Mouse (Mus musculus) liver, embryonic 11.5 days (tissue): ENCODE measurements at regions not wholly inside any gene's neighbourhood (a gene's known extent, or its start where the extent isn't known, plus 50 kb on each side); places are given as distances from the start of the nearest gene placed in this dataset.

Source experiments
- ATAC-seq: fragments of 200-750 bp; cut with Nextera tagmentation; replicated peaks from 2 replicates; pipeline ENCODE4 v1.8.0; 2017; ENCODE audit warnings: moderate number of reproducible peaks, mild to moderate bottlenecking, moderate TSS enrichment, moderate library complexity; ENCODE audit not compliant: low FRiP score
- DNase-seq: peaks from one replicate; pipeline ENCODE4 v3.0.0-alpha.2; 2017; ENCODE audit warnings: low spot score
- H3K27ac ChIP-seq: fragments of 300-500 bp; sonication (generic); 2 replicates; pipeline ENCODE4 v1.5.1; 2014; ENCODE audit warnings: mild to moderate bottlenecking, low read depth, low read length, control low read depth
- H3K27me3 ChIP-seq: fragments of 300-500 bp; sonication (generic); replicated peaks from 2 replicates; pipeline ENCODE4 v1.6.1; 2014; ENCODE audit warnings: low read length, mixed read lengths; ENCODE audit not compliant: control insufficient read depth, insufficient read depth
- H3K36me3 ChIP-seq: fragments of 300-500 bp; sonication (generic); 2 replicates; pipeline ENCODE4 v1.6.1; 2014; ENCODE audit warnings: mild to moderate bottlenecking, low read length, moderate library complexity, mixed read lengths; ENCODE audit not compliant: control insufficient read depth, insufficient read depth
- H3K4me1 ChIP-seq: fragments of 300-500 bp; sonication (generic); replicated peaks from 2 replicates; pipeline ENCODE4 v1.6.1; 2014; ENCODE audit warnings: low read length, mixed read lengths; ENCODE audit not compliant: control insufficient read depth, insufficient read depth
- H3K4me2 ChIP-seq: fragments of 300-500 bp; sonication (generic); 2 replicates; pipeline ENCODE4 v1.6.1; 2014; ENCODE audit warnings: mild to moderate bottlenecking, control low read depth, moderate library complexity
- H3K4me3 ChIP-seq: fragments of 300-500 bp; sonication (generic); 2 replicates; pipeline ENCODE4 v1.5.1; 2014; ENCODE audit warnings: low read depth, low read length, control low read depth
- H3K9ac ChIP-seq: fragments of 300-500 bp; sonication (generic); 2 replicates; pipeline ENCODE4 v1.6.1; 2014; ENCODE audit warnings: low read depth, low read length, control low read depth
- H3K9me3 ChIP-seq: fragments of 300-500 bp; sonication (generic); 2 replicates; pipeline ENCODE4 v1.6.1; 2016; ENCODE audit warnings: low read length, inconsistent platforms, mixed read lengths; ENCODE audit not compliant: control insufficient read depth
- WGBS: fragments of 180-500 bp; shearing (Covaris S2); extraction: QIAGEN DNeasy Blood & Tissue Kit; methylation state at CpG from one replicate; pipeline ENCODE4 v1.1.7; 2014; 5-methylcytosine and 5-hydroxymethylcytosine counted together

DNA sequence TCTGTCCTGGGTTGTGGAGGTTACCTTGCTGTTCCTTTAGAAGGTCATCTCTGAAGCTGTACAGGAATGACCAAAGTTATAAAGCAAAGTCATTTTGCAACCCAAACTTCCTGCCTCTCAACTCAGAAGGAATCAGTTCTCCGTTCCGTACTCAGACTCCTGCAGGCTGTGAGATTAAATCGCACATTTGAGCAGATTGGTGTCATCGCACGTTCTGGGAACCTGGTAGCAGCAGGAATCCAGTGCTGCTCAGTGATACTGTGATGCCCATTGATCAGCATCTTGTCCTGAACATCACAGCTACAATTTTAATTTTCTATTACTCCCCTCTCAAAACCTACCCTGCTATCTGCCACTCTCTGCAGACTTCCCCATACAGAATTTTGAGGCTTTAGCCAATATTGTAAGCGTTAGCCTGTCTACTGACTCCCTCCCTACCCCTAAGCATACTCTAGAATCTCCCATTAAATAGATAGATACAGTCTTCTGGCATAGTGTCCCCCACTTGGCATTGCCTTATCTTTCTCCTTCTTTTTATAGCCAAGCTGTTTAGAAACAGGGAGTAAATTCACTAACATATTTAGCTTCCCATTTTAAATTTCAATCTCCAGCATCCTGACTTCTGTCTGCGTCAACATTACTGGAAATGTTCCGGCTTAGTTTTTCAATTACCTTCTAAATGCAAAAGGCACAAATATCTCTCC is 482.1 kb downstream of the Cntnap4 start:
- H3K27me3 ChIP-seq: no peaks in the 10 kb centered on the region
- ATAC-seq (no peak), DNase-seq (no peak)
- no peak overlapping the region for H3K4me3 ChIP-seq
- no peaks in the 10 kb centered on the region for H3K4me1 ChIP-seq
- 87% methylated on average over 8 of the region's 8 CpGs for WGBS
- H3K36me3 ChIP-seq: no peaks in the 10 kb centered on the region
- no peak overlapping the region for H3K4me2 ChIP-seq
- no peak overlapping the region for H3K9ac ChIP-seq
- no peak overlapping the region for H3K27ac ChIP-seq
- H3K9me3 ChIP-seq: no peaks in the 10 kb centered on the region

DNA sequence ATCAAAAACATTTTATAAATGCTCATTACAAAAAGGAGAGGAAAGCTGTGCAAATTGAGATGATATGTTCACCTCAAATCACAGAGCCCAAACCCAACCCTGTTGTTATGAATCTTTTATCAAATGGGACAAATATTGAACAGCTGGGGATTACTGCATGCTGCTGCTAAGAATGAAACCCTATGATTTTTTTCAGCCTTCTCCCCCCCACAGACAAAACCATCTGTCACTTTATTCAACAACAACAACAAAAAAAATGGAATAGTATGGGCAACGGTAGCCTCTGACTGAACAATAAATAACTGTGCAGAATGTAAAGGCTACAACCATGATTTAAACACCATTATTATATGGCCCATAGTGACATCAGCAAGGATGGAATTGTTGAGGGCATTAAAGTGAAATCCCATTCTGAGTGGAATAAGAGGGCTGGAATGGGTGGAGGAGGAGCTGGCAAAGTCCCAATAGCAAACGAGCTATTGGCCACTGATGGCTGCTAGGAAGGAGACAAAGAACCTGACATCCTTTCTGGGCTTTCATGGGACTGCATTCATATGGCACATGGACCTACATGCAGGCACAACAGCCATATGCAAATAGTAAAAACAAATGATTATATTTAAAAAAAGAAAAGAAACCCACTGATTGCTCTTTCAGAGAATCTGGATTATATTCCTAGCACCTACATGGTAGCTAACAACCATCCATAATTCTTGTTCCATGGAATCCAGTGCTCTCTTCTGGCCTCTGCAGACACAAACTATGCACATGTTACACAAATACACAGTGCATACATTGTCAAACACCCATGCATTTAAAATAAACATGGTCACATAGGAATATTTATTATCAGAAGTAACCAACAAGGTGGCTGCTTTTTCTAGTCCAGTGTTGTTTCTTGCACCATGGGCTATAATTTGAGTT is 495.7 kb downstream of the Cntnap4 start:
- no peaks in the 10 kb centered on the region for H3K36me3 ChIP-seq
- H3K27ac ChIP-seq: no peak overlapping the region
- H3K4me2 ChIP-seq: no peak overlapping the region
- no peak for ATAC-seq
- no peak overlapping the region for H3K4me3 ChIP-seq
- no peaks in the 10 kb centered on the region for H3K9me3 ChIP-seq
- H3K9ac ChIP-seq: no peak overlapping the region
- no peaks in the 10 kb centered on the region for H3K27me3 ChIP-seq
- no peaks in the 10 kb centered on the region for H3K4me1 ChIP-seq
- WGBS: 64% methylated on average over 2 of the region's 2 CpGs
- no peak for DNase-seq

DNA sequence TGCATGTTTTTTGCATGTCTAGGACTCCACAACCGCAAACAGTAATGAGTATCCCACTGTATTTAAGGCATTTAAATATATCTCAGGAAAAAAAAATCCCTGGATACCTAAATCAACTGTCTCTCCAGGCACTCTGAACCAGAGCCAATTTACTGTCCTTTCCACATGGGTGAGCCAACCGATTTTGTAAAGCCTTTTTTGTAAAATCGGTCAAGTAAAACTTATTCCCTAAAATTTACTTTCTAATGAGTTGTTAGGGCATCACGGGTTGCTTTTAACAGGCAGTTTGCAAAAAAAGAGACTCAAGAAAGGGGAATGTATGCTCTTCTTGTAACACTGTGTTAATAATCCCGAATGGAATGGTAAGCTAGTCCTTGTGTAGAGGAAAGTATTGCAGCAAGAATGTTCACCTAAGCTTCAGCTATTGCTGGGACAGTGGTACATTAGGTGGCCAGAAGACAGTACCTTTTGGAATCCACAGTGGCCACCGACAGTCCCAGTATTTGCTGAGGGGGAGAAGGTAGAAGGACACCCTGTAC is 496.4 kb downstream of the Cntnap4 start:
- DNase-seq (no peak), ATAC-seq (no peak)
- no peak overlapping the region for H3K4me2 ChIP-seq
- H3K27ac ChIP-seq: no peak overlapping the region
- H3K36me3 ChIP-seq: no peaks in the 10 kb centered on the region
- H3K9ac ChIP-seq: no peak overlapping the region
- no peaks in the 10 kb centered on the region for H3K9me3 ChIP-seq
- 74% methylated on average over 6 of the region's 6 CpGs for WGBS
- H3K4me1 ChIP-seq: no peaks in the 10 kb centered on the region
- H3K4me3 ChIP-seq: no peak overlapping the region
- H3K27me3 ChIP-seq: no peaks in the 10 kb centered on the region

DNA sequence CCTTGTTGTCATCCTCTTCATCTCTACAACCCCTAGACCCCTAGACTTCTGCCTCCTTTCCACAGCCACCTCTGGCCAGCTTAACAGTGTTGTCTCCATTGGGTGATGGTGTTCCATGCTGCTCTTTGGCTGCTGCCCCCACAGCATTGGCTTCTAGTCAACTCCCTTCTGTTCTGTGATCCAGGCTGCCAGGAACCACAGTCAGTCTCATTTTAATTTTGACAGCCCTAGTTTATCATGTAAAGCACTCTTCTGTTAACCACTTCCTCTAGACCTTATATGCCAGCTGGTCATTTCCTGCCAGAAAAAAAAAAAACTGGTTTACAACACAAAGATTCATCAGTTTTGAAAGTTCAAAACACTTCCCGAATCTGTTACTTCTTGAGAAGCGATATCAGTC is 514.1 kb downstream of the Cntnap4 start:
- H3K9ac ChIP-seq: no peak overlapping the region
- no peak overlapping the region for H3K4me3 ChIP-seq
- H3K4me2 ChIP-seq: no peak overlapping the region
- no peaks in the 10 kb centered on the region for H3K27me3 ChIP-seq
- H3K27ac ChIP-seq: no peak overlapping the region
- no peak for DNase-seq
- H3K9me3 ChIP-seq: no peaks in the 10 kb centered on the region
- no peak for ATAC-seq
- 87% methylated on average over 2 of the region's 2 CpGs for WGBS
- H3K4me1 ChIP-seq: no peaks in the 10 kb centered on the region
- no peaks in the 10 kb centered on the region for H3K36me3 ChIP-seq

DNA sequence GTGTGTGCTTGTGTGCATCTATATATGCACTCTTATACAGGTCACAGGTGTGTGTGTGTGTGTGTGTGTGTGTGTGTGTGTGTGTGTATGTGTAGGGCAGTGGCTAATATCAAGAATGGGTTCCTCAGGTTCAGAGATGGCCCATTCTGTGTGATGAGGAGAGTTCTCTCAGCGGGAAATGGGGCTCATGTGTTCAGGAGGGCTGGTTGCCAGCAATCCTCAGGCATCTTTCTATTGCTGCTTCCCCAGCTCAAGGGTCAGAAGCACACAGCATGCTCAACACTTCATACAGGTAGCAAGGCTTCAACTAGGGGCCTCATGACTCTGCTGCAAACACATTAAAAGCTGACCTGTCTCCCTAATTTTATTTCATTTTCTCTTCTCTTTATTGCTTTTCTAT is 517.7 kb downstream of the Cntnap4 start:
- ATAC-seq (no peak), DNase-seq (no peak)
- no peaks in the 10 kb centered on the region for H3K4me1 ChIP-seq
- H3K4me2 ChIP-seq: no peak overlapping the region
- H3K36me3 ChIP-seq: no peaks in the 10 kb centered on the region
- H3K4me3 ChIP-seq: no peak overlapping the region
- no peak overlapping the region for H3K27ac ChIP-seq
- H3K9ac ChIP-seq: no peak overlapping the region
- 81% methylated on average over 1 of the region's 1 CpGs for WGBS
- no peaks in the 10 kb centered on the region for H3K9me3 ChIP-seq
- H3K27me3 ChIP-seq: no peaks in the 10 kb centered on the region

DNA sequence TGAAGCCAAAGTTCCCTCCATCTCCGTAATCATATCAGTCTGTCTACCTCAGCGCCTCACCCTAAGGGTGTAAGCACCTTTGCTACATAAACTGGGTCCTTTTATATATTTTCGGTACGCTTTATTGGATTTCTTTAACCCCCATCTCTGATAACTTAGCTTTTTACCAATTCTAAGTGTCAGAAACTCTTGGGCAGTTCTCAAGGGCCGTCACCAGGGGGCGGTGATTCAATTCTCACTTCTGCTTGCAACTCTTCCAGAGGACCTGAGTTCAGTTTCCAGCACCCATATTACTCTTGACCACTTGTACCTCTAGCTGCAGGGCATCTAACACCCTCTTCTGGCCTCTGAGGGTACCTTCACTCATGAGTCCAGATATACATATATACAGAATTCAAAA is 523.7 kb upstream of the Mon1b start:
- DNase-seq (no peak), ATAC-seq (no peak)
- no peak overlapping the region for H3K27ac ChIP-seq
- no peaks in the 10 kb centered on the region for H3K4me1 ChIP-seq
- no peak overlapping the region for H3K9ac ChIP-seq
- 59% methylated on average over 6 of the region's 6 CpGs for WGBS
- no peaks in the 10 kb centered on the region for H3K36me3 ChIP-seq
- H3K4me2 ChIP-seq: no peak overlapping the region
- H3K27me3 ChIP-seq: no peaks in the 10 kb centered on the region
- H3K9me3 ChIP-seq: no peaks in the 10 kb centered on the region
- no peak overlapping the region for H3K4me3 ChIP-seq

DNA sequence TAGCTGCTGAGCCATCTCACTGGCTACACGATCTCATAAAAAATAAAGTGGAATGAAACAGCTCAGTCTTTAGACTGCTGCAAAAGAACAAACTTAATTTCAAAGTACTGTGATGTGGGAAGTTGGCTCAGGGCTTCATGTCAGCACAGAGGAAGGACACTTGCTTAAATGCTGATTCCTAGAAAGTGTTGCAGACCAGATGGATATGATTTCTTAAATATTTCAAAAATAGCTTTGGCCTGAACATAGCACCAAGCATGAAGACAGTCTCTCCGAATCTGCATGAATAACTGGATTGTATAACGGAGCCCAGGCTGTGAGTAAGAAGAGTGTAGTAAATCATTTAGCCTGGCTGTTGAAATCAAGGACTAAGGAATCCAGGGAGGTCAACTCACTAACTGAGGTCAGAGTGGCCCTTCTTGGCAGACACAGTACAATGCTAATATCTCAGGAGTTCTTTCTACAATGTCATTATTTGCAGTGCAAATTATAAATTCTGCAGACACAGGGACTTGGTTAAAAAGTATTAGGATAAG is 521.2 kb upstream of the Mon1b start:
- no peak overlapping the region for H3K9ac ChIP-seq
- no peaks in the 10 kb centered on the region for H3K4me1 ChIP-seq
- DNase-seq: no peak
- H3K4me3 ChIP-seq: no peak overlapping the region
- WGBS: 64% methylated on average over 3 of the region's 3 CpGs
- H3K27me3 ChIP-seq: no peaks in the 10 kb centered on the region
- ATAC-seq: no peak
- H3K4me2 ChIP-seq: no peak overlapping the region
- no peaks in the 10 kb centered on the region for H3K9me3 ChIP-seq
- no peaks in the 10 kb centered on the region for H3K36me3 ChIP-seq
- H3K27ac ChIP-seq: no peak overlapping the region

DNA sequence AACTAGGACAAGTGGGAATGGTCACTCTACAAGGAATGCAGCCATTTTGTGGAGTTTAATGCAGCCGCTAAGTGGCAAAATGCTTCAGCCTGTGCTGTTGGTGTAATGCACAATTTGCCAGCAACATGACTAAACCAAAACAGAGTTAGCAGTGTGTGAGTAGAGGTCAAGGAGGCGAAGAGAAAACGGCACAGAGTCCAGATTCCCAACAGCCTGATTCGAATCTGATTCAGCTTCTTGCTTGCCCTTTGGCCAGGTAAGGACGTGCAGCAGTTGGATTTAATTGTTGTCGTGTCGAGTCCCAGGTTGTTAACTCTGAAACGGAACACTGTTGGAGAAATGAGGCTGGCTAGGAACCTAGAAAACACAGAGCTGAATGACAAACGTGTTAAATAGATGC is 518.1 kb upstream of the Mon1b start:
- Histone ChIP-seq H3K9ac (no peak overlapping the region), H3K36me3 (no peaks in the 10 kb centered on the region), H3K27me3 (no peaks in the 10 kb centered on the region), H3K4me2 (no peak overlapping the region), H3K4me1 (no peaks in the 10 kb centered on the region), H3K4me3 (no peak overlapping the region), H3K27ac (no peak overlapping the region), H3K9me3 (no peaks in the 10 kb centered on the region)
- DNase-seq (no peak), ATAC-seq (no peak)
- 82% methylated on average over 9 of the region's 9 CpGs for WGBS
